12 mouse cellular contexts compared by ENCODE assay signal in the genomic region with DNA sequence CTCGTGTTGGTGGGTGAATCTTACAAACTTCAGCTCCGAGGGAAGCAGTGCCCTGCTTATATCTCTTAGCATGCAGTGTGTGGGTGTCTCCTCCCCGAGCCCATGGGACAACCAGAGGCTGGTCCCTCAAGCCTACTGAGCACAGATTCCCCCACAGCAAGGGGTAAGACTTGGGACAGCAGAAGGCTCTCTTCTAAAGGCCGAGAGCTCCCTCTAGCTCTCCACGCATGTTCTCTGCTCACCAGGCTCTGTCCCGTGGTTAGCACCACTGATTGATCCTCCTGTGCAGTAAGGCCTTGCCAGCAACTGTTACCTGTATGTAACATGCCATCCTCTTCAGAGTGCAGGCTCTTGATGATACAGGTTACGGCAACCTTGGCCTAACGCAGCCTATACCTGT. TPM values are rescaled to one million over a fixed set of nuclear protein-coding genes. Genes with fewer than 3 reads are reported as not detected.
A peak's percentile ranks its signal among the peaks of the same experiment; 100 is the strongest.
DNase-seq lines count a peak whose midpoint lies in the region; TF ChIP-seq lines count a peak whose summit lies in the region.
"Had no signal": no experiment of that assay in that cellular context is flagged by ENCODE, and none has a peak within 500 bp of the region (broad histone marks: within the 10 kb centered on the region; RNA-seq: fewer than 3 reads in every experiment).

No protein-coding gene starts in this region.

- H3K4me3 ChIP-seq in cortical plate, adult 2 months (ENCODE audit: insufficient read depth, low read length): no peak overlapping the region
- H3K4me3 ChIP-seq: heart, embryonic 13.5 days; neural tube, embryonic 13.5 days had no signal

- H3K4me1 ChIP-seq in cortical plate, adult 2 months (ENCODE audit: control insufficient read depth, insufficient read depth, low read length): peaks cover 2% of the 10 kb centered on the region

- peak; percentile 66 for TF ChIP-seq CTCF in cortical plate, adult 2 months (IDR thresholded peaks at IDR 0.05; ENCODE audit: extremely low read depth, insufficient read depth, low read length)

- TF ChIP-seq POLR2A in cortical plate, adult 2 months (IDR thresholded peaks at IDR 0.05; ENCODE audit: extremely low read depth, insufficient read depth, low read length): no peak

- no peak overlapping the region for H3K27ac ChIP-seq in cortical plate, adult 2 months (ENCODE audit: insufficient read depth, low read length)
- H3K27ac ChIP-seq: heart, embryonic 13.5 days; neural tube, embryonic 13.5 days had no signal

- peak; percentile 27 to 44 for DNase-seq in cerebellum, postnatal 25 days
- no peak for DNase-seq in cerebellum, adult 9-10 months
- DNase-seq in layer of hippocampus, adult 11-12 months (ENCODE audit: low spot score): peak; percentile 56
- DNase-seq in layer of hippocampus, postnatal 14 days (ENCODE audit: low spot score in 2 of 2): no peak
- DNase-seq in 3T3-L1 (ENCODE audit: low read depth, low spot score): peak; percentile 66
- DNase-seq in urinary bladder, adult 18-20 months (ENCODE audit: low spot score in 2 of 2): no peak
- DNase-seq in adrenal gland, postnatal 4 days (ENCODE audit: low spot score in 2 of 2): no peak

RNA-seq across cellular contexts. Expression of gene Kif21b, which starts 36.5 kb away (rescaled TPM):
- 100 to 1,000 TPM in 1 of 2 experiments, 10 to 100 TPM in 1; 98.6 to 105 TPM for total RNA-seq in layer of hippocampus, postnatal 14 days (2021)
- 42.5 and 44.4 TPM in 2 replicates for polyA plus RNA-seq in cortical plate, adult 2 months (2012; rRNA removed)
- 1 to 10 TPM; 4.1 to 5.8 TPM for total RNA-seq in adrenal gland, postnatal 4 days (2021)

RNA-seq across cellular contexts. Expression of gene Mroh3, which starts 45.0 kb away (rescaled TPM):
- total RNA-seq in layer of hippocampus, postnatal 14 days (2021): 1 to 10 TPM; 3.6 to 5.0 TPM
- 1.0 and 1.6 TPM in 2 replicates for polyA plus RNA-seq in cortical plate, adult 2 months (2012; rRNA removed)
- total RNA-seq in adrenal gland, postnatal 4 days (2021): not detected
- total RNA-seq: common myeloid progenitor, adult 5-6 weeks had no signal
- polyA plus RNA-seq: G1E; heart, embryonic 13.5 days; neural tube, embryonic 13.5 days had no signal

Comparison
In these comparisons a context has a peak if more than half of its experiments do, and no peak if none do; other contexts are left out.
1. DNase-seq: peak in cerebellum, postnatal 25 days (2 of 2), layer of hippocampus, adult 11-12 months (single experiment) and 3T3-L1 (single experiment); none in cerebellum, adult 9-10 months (single experiment), layer of hippocampus, postnatal 14 days (0 of 2), urinary bladder, adult 18-20 months (0 of 2) and adrenal gland, postnatal 4 days (0 of 2).
2. RNA of gene Kif21b, which starts 36.5 kb away (total RNA-seq): 98.6 to 105 TPM in layer of hippocampus, postnatal 14 days; 4.1 to 5.8 TPM in adrenal gland, postnatal 4 days; every median in the first group is over 10 times any median in the second.
3. RNA of gene Mroh3, which starts 45.0 kb away (total RNA-seq): 3.6 to 5.0 TPM in layer of hippocampus, postnatal 14 days; not detected in adrenal gland, postnatal 4 days; every median in the first group is over 4 times any median in the second.